Mouse (Mus musculus): ENCODE data around the gene Kmt5a.

DNA sequence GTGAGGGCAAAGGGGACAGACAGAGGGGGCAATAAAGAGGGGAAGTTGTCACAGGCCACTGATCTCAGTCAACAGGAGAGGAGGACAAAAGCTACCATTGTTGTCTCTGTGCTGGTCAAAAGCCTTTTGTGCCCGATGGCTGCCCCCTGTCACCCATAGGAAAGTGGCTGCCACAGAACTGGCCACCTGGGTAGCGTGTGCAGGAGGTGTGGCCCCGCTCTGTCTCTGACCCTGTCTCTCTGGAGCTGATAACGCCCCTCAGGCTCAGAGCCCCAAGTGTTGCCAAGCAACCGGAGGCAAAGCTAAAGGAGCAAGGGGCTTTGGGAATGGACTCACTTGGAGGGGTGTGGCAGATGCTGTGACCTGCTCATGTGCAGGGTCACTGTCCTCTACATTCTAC is 59.3 kb downstream of the Kmt5a start:
- TF ChIP-seq CTCF (IDR thresholded peaks at IDR 0.05; ENCODE audit: borderline replicate concordance, extremely low read depth, insufficient read depth, insufficient read length) (no peak), POLR2A (IDR thresholded peaks at IDR 0.05; ENCODE audit: borderline replicate concordance, extremely low read depth, insufficient read depth, insufficient read length, poor library complexity, severe bottlenecking) (no peak)

Data from brain, embryonic 14.5 days (tissue).